Mouse (Mus musculus): Measurements from ENCODE around the gene Napepld. TPM values are rescaled to one million over a fixed set of nuclear protein-coding genes. Genes with fewer than 3 reads are reported as not detected.

Gene Napepld
- total RNA-seq (2014; fragmentation: Nextera tagmentation) (5.7 and 7.2 TPM in 2 replicates), total RNA-seq (2017) (2.8 and 4.1 TPM in 2 replicates)

- ATAC-seq (replicated peaks; ENCODE audit: poor library complexity, severe bottlenecking), result peak; percentile 86
These were observed at the start of gene Napepld for GRCm38 (mm10) chr5:21701351-21702008. Gene Napepld (minus strand): TSS chr5:21701396.

- no peak for ATAC-seq (replicated peaks; ENCODE audit: poor library complexity, severe bottlenecking)
These were observed 44.8 kb upstream of the Napepld start for GRCm38 (mm10) chr5:21745966-21746365.

- ATAC-seq (replicated peaks; ENCODE audit: poor library complexity, severe bottlenecking), result no peak
These were observed 43.5 kb upstream of the Napepld start for GRCm38 (mm10) chr5:21744651-21745050.

GRCm38 (mm10) chr5:21743606-21744005, 42.4 kb upstream of the Napepld start:
- no peak for ATAC-seq (replicated peaks; ENCODE audit: poor library complexity, severe bottlenecking)

- ATAC-seq (replicated peaks; ENCODE audit: poor library complexity, severe bottlenecking), result no peak
These were observed 38.7 kb upstream of the Napepld start for GRCm38 (mm10) chr5:21739881-21740280.

GRCm38 (mm10) chr5:21739120-21739519, 37.9 kb upstream of the Napepld start:
- no peak for ATAC-seq (replicated peaks; ENCODE audit: poor library complexity, severe bottlenecking)

GRCm38 (mm10) chr5:21737620-21738019, 36.4 kb upstream of the Napepld start:
- ATAC-seq (replicated peaks; ENCODE audit: poor library complexity, severe bottlenecking), result no peak

GRCm38 (mm10) chr5:21736956-21737585, 35.9 kb upstream of the Napepld start, which contains the start of gene Pmpcb:
Gene Pmpcb (plus strand): TSS chr5:21737141.
- peak; percentile 88 for ATAC-seq (replicated peaks; ENCODE audit: poor library complexity, severe bottlenecking)

- no peak for ATAC-seq (replicated peaks; ENCODE audit: poor library complexity, severe bottlenecking)
These were observed 34.9 kb upstream of the Napepld start for GRCm38 (mm10) chr5:21736046-21736445.

GRCm38 (mm10) chr5:21735584-21735983, 34.4 kb upstream of the Napepld start:
- peak; percentile 79 for ATAC-seq (replicated peaks; ENCODE audit: poor library complexity, severe bottlenecking)

- no peak for ATAC-seq (replicated peaks; ENCODE audit: poor library complexity, severe bottlenecking)
These were observed 33.9 kb upstream of the Napepld start for GRCm38 (mm10) chr5:21735100-21735499.

- ATAC-seq (replicated peaks; ENCODE audit: poor library complexity, severe bottlenecking), result no peak
These were observed 31.7 kb upstream of the Napepld start for GRCm38 (mm10) chr5:21732930-21733329.

- no peak for ATAC-seq (replicated peaks; ENCODE audit: poor library complexity, severe bottlenecking)
These were observed 31.1 kb upstream of the Napepld start for GRCm38 (mm10) chr5:21732177-21732911.

GRCm38 (mm10) chr5:21729107-21729506, 27.9 kb upstream of the Napepld start:
- ATAC-seq (replicated peaks; ENCODE audit: poor library complexity, severe bottlenecking), result no peak

GRCm38 (mm10) chr5:21724872-21725271, 23.7 kb upstream of the Napepld start:
- ATAC-seq (replicated peaks; ENCODE audit: poor library complexity, severe bottlenecking), result no peak

GRCm38 (mm10) chr5:21724427-21724826, 23.2 kb upstream of the Napepld start:
- no peak for ATAC-seq (replicated peaks; ENCODE audit: poor library complexity, severe bottlenecking)

- no peak for ATAC-seq (replicated peaks; ENCODE audit: poor library complexity, severe bottlenecking)
These were observed 18.0 kb upstream of the Napepld start for GRCm38 (mm10) chr5:21719209-21719608.

GRCm38 (mm10) chr5:21718546-21718945, 17.4 kb upstream of the Napepld start:
- ATAC-seq (replicated peaks; ENCODE audit: poor library complexity, severe bottlenecking), result no peak

GRCm38 (mm10) chr5:21717165-21717715, 16.0 kb upstream of the Napepld start:
- ATAC-seq (replicated peaks; ENCODE audit: poor library complexity, severe bottlenecking), result peak; percentile 83

- ATAC-seq (replicated peaks; ENCODE audit: poor library complexity, severe bottlenecking), result peak; percentile 29
These were observed 13.3 kb upstream of the Napepld start for GRCm38 (mm10) chr5:21714447-21714846.
